Mouse (Mus musculus) hindbrain, embryonic 16.5 days (tissue): ENCODE measurements around the gene Ptgr1. TPM values are rescaled to one million over a fixed set of nuclear protein-coding genes. Genes with fewer than 3 reads are reported as not detected.

ENCODE experiments used
- ATAC-seq: fragments of 200-750 bp; cut with Nextera tagmentation; 2 replicates; pipeline ENCODE4 v1.8.0; 2017; ENCODE audit warnings: moderate TSS enrichment, moderate library complexity
- H3K27ac ChIP-seq: fragments of 300-500 bp; sonication (generic); 2 replicates; pipeline ENCODE4 v1.5.1; 2014; ENCODE audit warnings: low read depth, mild to moderate bottlenecking, control low read depth, low read length, moderate library complexity
- H3K27me3 ChIP-seq: fragments of 300-500 bp; sonication (generic); replicated peaks from 2 replicates; pipeline ENCODE4 v1.6.1; 2014; ENCODE audit warnings: low read length; ENCODE audit not compliant: control insufficient read depth, insufficient read depth
- H3K36me3 ChIP-seq: fragments of 300-500 bp; sonication (generic); 2 replicates; pipeline ENCODE4 v1.6.1; 2014; ENCODE audit warnings: mild to moderate bottlenecking, low read length, moderate library complexity, mixed read lengths; ENCODE audit not compliant: control insufficient read depth, insufficient read depth
- H3K4me1 ChIP-seq: fragments of 300-500 bp; sonication (generic); 2 replicates; pipeline ENCODE4 v1.6.1; 2014; ENCODE audit warnings: low read depth, low read length; ENCODE audit not compliant: control insufficient read depth, insufficient read depth
- H3K4me2 ChIP-seq: fragments of 300-500 bp; sonication (generic); 2 replicates; pipeline ENCODE4 v1.6.1; 2014; ENCODE audit warnings: mild to moderate bottlenecking, low read length, control low read depth, moderate library complexity
- H3K4me3 ChIP-seq: fragments of 300-500 bp; sonication (generic); 2 replicates; pipeline ENCODE4 v1.5.1; 2014; ENCODE audit warnings: mild to moderate bottlenecking, low read length, control low read depth, moderate library complexity
- H3K9ac ChIP-seq: fragments of 300-500 bp; sonication (generic); 2 replicates; pipeline ENCODE4 v1.6.1; 2014; ENCODE audit warnings: low read depth, mild to moderate bottlenecking, control low read depth, low read length, moderate library complexity
- H3K9me3 ChIP-seq: fragments of 300-500 bp; sonication (generic); 2 replicates; pipeline ENCODE4 v1.6.1; 2014; ENCODE audit warnings: mild to moderate bottlenecking, low read length, moderate library complexity; ENCODE audit not compliant: control insufficient read depth
- WGBS: fragments of 180-500 bp; shearing (Covaris S2); extraction: QIAGEN DNeasy Blood & Tissue Kit; methylation state at CpG from one replicate; pipeline ENCODE4 v1.1.7; 2014; 5-methylcytosine and 5-hydroxymethylcytosine counted together
- polyA plus RNA-seq: library from polyadenylated mRNA; unstranded; fragments of >200 nt; fragmentation: Nextera tagmentation; extraction: Ambion mirVana; gene quantifications from 2 replicates; pipeline ENCODE4 v1.2.1, GENCODE M21; 2015

The Ptgr1 gene
- polyA plus RNA-seq: 5.6 and 6.5 TPM in 2 replicates

- peak; percentile 88 for ATAC-seq
- no peaks in the 10 kb centered on the region for H3K9me3 ChIP-seq
- H3K27ac ChIP-seq: peak within 1 kb of the TSS; percentile 31
- H3K9ac ChIP-seq: peak within 1 kb of the TSS; percentile 64
- 1% methylated on average over 28 of the region's 28 CpGs for WGBS
- H3K4me2 ChIP-seq: peak within 1 kb of the TSS; percentile 95
- H3K4me3 ChIP-seq: peak within 1 kb of the TSS; percentile 55
- no peaks in the 10 kb centered on the region for H3K27me3 ChIP-seq
- no peaks in the 10 kb centered on the region for H3K36me3 ChIP-seq
- H3K4me1 ChIP-seq: peaks cover 4% of the 10 kb centered on the region
These were observed at the start of gene Ptgr1 for GRCm38 (mm10) chr4:58986540-58987190. Ptgr1 (minus strand) TSS chr4:58987119.

- Histone ChIP-seq H3K4me1 (peaks cover 5% of the 10 kb centered on the region), H3K27me3 (no peaks in the 10 kb centered on the region), H3K27ac (peak overlapping the region; percentile 97), H3K9ac (peak overlapping the region; percentile 99), H3K4me2 (peak overlapping the region; percentile 63), H3K9me3 (no peaks in the 10 kb centered on the region), H3K36me3 (peaks cover 5% of the 10 kb centered on the region), H3K4me3 (peak overlapping the region; percentile 86)
- peak; percentile 57 for ATAC-seq
- 50% methylated on average over 18 of the region's 18 CpGs for WGBS
These were observed 48.9 kb upstream of the Ptgr1 start for GRCm38 (mm10) chr4:59035786-59036350.

DNA sequence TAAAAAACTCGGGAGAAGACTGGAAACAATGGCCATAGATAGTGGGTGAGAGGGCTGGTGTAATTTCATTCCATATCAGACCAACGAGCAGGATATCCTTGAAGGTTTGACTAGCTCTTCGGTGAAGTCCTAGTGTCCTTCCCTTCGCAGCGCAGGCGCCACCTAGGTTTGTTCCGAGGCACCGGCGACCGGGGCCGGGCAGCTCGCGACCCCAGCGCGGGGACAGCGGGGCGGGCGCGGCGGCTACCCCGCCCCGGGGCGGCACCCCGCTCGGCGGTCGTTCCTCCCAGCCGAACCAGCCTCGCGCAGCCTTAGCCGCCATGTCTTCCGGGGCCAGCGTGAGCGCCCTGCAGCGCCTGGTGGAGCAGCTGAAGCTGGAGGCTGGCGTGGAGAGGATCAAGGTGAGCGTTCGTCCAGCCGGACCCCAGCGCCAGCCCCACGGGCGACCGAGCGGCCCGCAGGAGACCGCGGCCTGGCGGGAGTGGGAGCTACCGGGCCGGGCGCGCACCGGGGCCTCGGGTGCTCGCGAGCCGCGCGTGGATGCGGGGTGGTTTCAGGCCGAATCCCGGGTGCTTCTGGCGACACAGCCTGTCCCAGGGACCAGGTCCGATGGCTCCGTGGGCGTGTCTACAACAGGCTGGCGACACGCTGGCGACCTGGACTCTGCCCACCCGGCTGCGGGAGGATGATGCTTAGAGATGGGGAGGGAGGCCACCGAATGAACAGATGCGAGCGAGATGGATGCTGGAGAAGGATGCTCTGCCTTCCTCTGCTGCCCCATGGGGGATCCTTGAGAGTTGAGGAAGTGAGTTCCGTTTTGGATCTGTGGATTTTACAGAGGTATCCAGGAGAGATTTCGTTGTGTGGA lies 48.2 kb upstream of the Ptgr1 start, which contains the start of gene Gng10:
Gene Gng10, plus strand, starts transcription at position 171 of the 868 bp plus-strand sequence.
- H3K4me3 ChIP-seq: peak within 1 kb of the TSS; percentile 86
- peak within 1 kb of the TSS; percentile 97 for H3K27ac ChIP-seq
- H3K4me2 ChIP-seq: peak within 1 kb of the TSS; percentile 63
- peaks cover 5% of the 10 kb centered on the region for H3K4me1 ChIP-seq
- H3K9me3 ChIP-seq: no peaks in the 10 kb centered on the region
- peak; percentile 93 for ATAC-seq
- no peaks in the 10 kb centered on the region for H3K27me3 ChIP-seq
- peak within 1 kb of the TSS; percentile 99 for H3K9ac ChIP-seq
- WGBS: 11% methylated on average over 49 of the region's 76 CpGs
- H3K36me3 ChIP-seq: peaks cover 1% of the 10 kb centered on the region; the same call in 1 of the 2 replicates

GRCm38 (mm10) chr4:59034325-59034917 lies 47.5 kb upstream of the Ptgr1 start:
- H3K27me3 ChIP-seq: no peaks in the 10 kb centered on the region
- peak; percentile 31; the same call in 1 of the 2 replicates for ATAC-seq
- peak overlapping the region; percentile 99 for H3K9ac ChIP-seq
- H3K9me3 ChIP-seq: no peaks in the 10 kb centered on the region
- peak overlapping the region; percentile 86 for H3K4me3 ChIP-seq
- H3K36me3 ChIP-seq: no peaks in the 10 kb centered on the region
- H3K4me1 ChIP-seq: peaks cover 5% of the 10 kb centered on the region
- peak overlapping the region; percentile 63 for H3K4me2 ChIP-seq
- WGBS: 70% methylated on average over 10 of the region's 10 CpGs
- H3K27ac ChIP-seq: no peak overlapping the region; the same call in 1 of the 2 replicates

DNA sequence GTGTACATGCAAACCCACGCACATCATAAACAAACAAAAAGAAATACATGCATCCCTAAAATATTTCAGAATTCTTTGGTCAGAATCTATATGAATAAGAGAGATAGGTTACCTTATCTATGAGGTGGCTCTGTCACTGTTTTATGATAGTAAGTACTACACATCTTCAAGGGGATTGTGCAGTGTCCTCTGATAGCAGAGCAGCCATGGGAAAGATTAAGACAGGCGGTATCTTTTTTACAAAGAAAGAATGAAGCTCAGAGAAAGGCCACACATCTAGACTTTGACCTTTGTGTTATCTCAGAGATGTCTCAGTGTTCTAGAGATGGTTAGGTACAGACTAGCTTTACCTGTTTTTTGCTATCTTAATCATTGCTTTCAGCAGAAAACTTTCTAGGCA lies 30.0 kb upstream of the Ptgr1 start:
- no peaks in the 10 kb centered on the region for H3K9me3 ChIP-seq
- no peak overlapping the region for H3K9ac ChIP-seq
- H3K4me2 ChIP-seq: no peak overlapping the region
- no peak for ATAC-seq
- H3K4me1 ChIP-seq: no peaks in the 10 kb centered on the region
- peaks cover 12% of the 10 kb centered on the region for H3K36me3 ChIP-seq
- no peaks in the 10 kb centered on the region for H3K27me3 ChIP-seq
- 98% methylated on average over 2 of the region's 2 CpGs for WGBS
- no peak overlapping the region for H3K4me3 ChIP-seq
- H3K27ac ChIP-seq: no peak overlapping the region

GRCm38 (mm10) chr4:59015181-59015580 lies 28.3 kb upstream of the Ptgr1 start:
- Histone ChIP-seq H3K9me3 (no peaks in the 10 kb centered on the region), H3K36me3 (peaks cover 10% of the 10 kb centered on the region), H3K4me2 (no peak overlapping the region), H3K4me1 (no peaks in the 10 kb centered on the region), H3K27me3 (no peaks in the 10 kb centered on the region), H3K4me3 (no peak overlapping the region), H3K9ac (no peak overlapping the region), H3K27ac (no peak overlapping the region)
- ATAC-seq: no peak
- WGBS: 96% methylated on average over 3 of the region's 3 CpGs

GRCm38 (mm10) chr4:59011446-59011845 lies 24.5 kb upstream of the Ptgr1 start:
- Histone ChIP-seq H3K4me2 (no peak overlapping the region), H3K9me3 (no peaks in the 10 kb centered on the region), H3K4me1 (no peaks in the 10 kb centered on the region), H3K27me3 (no peaks in the 10 kb centered on the region), H3K4me3 (no peak overlapping the region), H3K27ac (no peak overlapping the region), H3K9ac (no peak overlapping the region), H3K36me3 (no peaks in the 10 kb centered on the region)
- no peak for ATAC-seq
- 81% methylated on average over 3 of the region's 3 CpGs for WGBS

- Histone ChIP-seq H3K27me3 (no peaks in the 10 kb centered on the region), H3K9ac (no peak overlapping the region), H3K36me3 (no peaks in the 10 kb centered on the region), H3K27ac (no peak overlapping the region), H3K4me3 (no peak overlapping the region), H3K4me1 (peaks cover 4% of the 10 kb centered on the region), H3K9me3 (no peaks in the 10 kb centered on the region), H3K4me2 (no peak overlapping the region)
- no peak for ATAC-seq
- WGBS: 75% methylated on average over 4 of the region's 4 CpGs
These were observed 22.8 kb upstream of the Ptgr1 start for GRCm38 (mm10) chr4:59009696-59010095.
